Mouse (Mus musculus) midbrain, embryonic 15.5 days (tissue): ENCODE measurements around the gene Scarb2. TPM values are rescaled to one million over a fixed set of nuclear protein-coding genes. Genes with fewer than 3 reads are reported as not detected.

Experiments
- ATAC-seq: fragments of 200-750 bp; cut with Nextera tagmentation; replicated peaks from 2 replicates; pipeline ENCODE4 v1.8.0; 2017; ENCODE audit warnings: moderate TSS enrichment
- H3K27ac ChIP-seq: fragments of 300-500 bp; sonication (generic); 2 replicates; pipeline ENCODE4 v1.5.1; 2015; ENCODE audit warnings: mild to moderate bottlenecking, inconsistent platforms
- H3K27me3 ChIP-seq: fragments of 300-500 bp; sonication (generic); replicated peaks from 2 replicates; pipeline ENCODE4 v1.6.1; 2015; ENCODE audit warnings: inconsistent platforms
- H3K36me3 ChIP-seq: fragments of 300-500 bp; sonication (generic); replicated peaks from 2 replicates; pipeline ENCODE4 v1.6.1; 2015; ENCODE audit warnings: inconsistent platforms
- H3K4me1 ChIP-seq: fragments of 300-500 bp; sonication (generic); 2 replicates; pipeline ENCODE4 v1.6.1; 2015; ENCODE audit warnings: inconsistent platforms
- H3K4me2 ChIP-seq: fragments of 300-500 bp; sonication (generic); 2 replicates; pipeline ENCODE4 v1.6.1; 2015; ENCODE audit warnings: inconsistent platforms, mild to moderate bottlenecking, moderate library complexity
- H3K4me3 ChIP-seq: fragments of 300-500 bp; sonication (generic); 2 replicates; pipeline ENCODE4 v1.5.1; 2015; ENCODE audit warnings: mild to moderate bottlenecking, inconsistent platforms
- H3K9ac ChIP-seq: fragments of 300-500 bp; sonication (generic); 2 replicates; pipeline ENCODE4 v1.6.1; 2015; ENCODE audit warnings: mild to moderate bottlenecking, inconsistent platforms
- H3K9me3 ChIP-seq: fragments of 300-500 bp; sonication (generic); 2 replicates; pipeline ENCODE4 v1.6.1; 2016; ENCODE audit warnings: inconsistent platforms
- WGBS: fragments of 180-500 bp; shearing (Covaris S2); methylation state at CpG from one replicate; pipeline ENCODE4 v1.1.7; 2015; ENCODE audit warnings: mixed read lengths; 5-methylcytosine and 5-hydroxymethylcytosine counted together
- polyA plus RNA-seq: library from polyadenylated mRNA; unstranded; fragments of >200 nt; fragmentation: Nextera tagmentation; extraction: Ambion mirVana; gene quantifications from 2 replicates; pipeline ENCODE4 v1.2.1, GENCODE M21; 2015

The Scarb2 gene
- polyA plus RNA-seq, 1 experiment from 2014 or later: 24.4 TPM

- Histone ChIP-seq H3K4me3 (no peak overlapping the region), H3K36me3 (peaks cover 1% of the 10 kb centered on the region; the same call in 1 of the 2 replicates), H3K27me3 (no peaks in the 10 kb centered on the region), H3K4me2 (no peak overlapping the region), H3K9ac (no peak overlapping the region), H3K9me3 (no peaks in the 10 kb centered on the region), H3K4me1 (peaks cover 4% of the 10 kb centered on the region; the same call in 1 of the 2 replicates), H3K27ac (no peak overlapping the region)
- no peak for ATAC-seq
- WGBS: 65% methylated on average over 4 of the region's 4 CpGs
Observed at GRCm38 (mm10) chr5:92489503-92489902, 17.1 kb downstream of the Scarb2 start.

GRCm38 (mm10) chr5:92488961-92489360, 17.7 kb downstream of the Scarb2 start:
- Histone ChIP-seq H3K9me3 (no peaks in the 10 kb centered on the region), H3K9ac (no peak overlapping the region), H3K27ac (no peak overlapping the region), H3K4me1 (peaks cover 4% of the 10 kb centered on the region; the same call in 1 of the 2 replicates), H3K27me3 (no peaks in the 10 kb centered on the region), H3K4me3 (no peak overlapping the region), H3K36me3 (peaks cover 7% of the 10 kb centered on the region), H3K4me2 (no peak overlapping the region)
- 78% methylated on average over 7 of the region's 7 CpGs for WGBS
- ATAC-seq: no peak

- Histone ChIP-seq H3K27me3 (no peaks in the 10 kb centered on the region), H3K4me1 (no peaks in the 10 kb centered on the region; the same call in 1 of the 2 replicates), H3K36me3 (peaks cover 11% of the 10 kb centered on the region), H3K9me3 (no peaks in the 10 kb centered on the region), H3K4me2 (no peak overlapping the region), H3K27ac (no peak overlapping the region), H3K9ac (no peak overlapping the region), H3K4me3 (no peak overlapping the region)
- ATAC-seq: no peak
- WGBS: 82% methylated on average over 3 of the region's 3 CpGs
Observed at GRCm38 (mm10) chr5:92488408-92488807, 18.2 kb downstream of the Scarb2 start.

- no peak overlapping the region for H3K4me2 ChIP-seq
- ATAC-seq: no peak
- H3K36me3 ChIP-seq: peaks cover 19% of the 10 kb centered on the region
- H3K27me3 ChIP-seq: no peaks in the 10 kb centered on the region
- no peak overlapping the region for H3K27ac ChIP-seq
- no peak overlapping the region for H3K4me3 ChIP-seq
- no peaks in the 10 kb centered on the region; the same call in 1 of the 2 replicates for H3K4me1 ChIP-seq
- no peak overlapping the region for H3K9ac ChIP-seq
- 94% methylated on average over 3 of the region's 3 CpGs for WGBS
- no peaks in the 10 kb centered on the region for H3K9me3 ChIP-seq
Observed at GRCm38 (mm10) chr5:92486758-92487157, 19.9 kb downstream of the Scarb2 start.

GRCm38 (mm10) chr5:92484880-92485279, 21.8 kb downstream of the Scarb2 start:
- Histone ChIP-seq H3K9ac (no peak overlapping the region), H3K9me3 (no peaks in the 10 kb centered on the region), H3K27me3 (no peaks in the 10 kb centered on the region), H3K27ac (no peak overlapping the region), H3K4me3 (no peak overlapping the region), H3K4me1 (no peaks in the 10 kb centered on the region; the same call in 1 of the 2 replicates), H3K4me2 (no peak overlapping the region), H3K36me3 (peaks cover 19% of the 10 kb centered on the region)
- 70% methylated on average over 7 of the region's 7 CpGs for WGBS
- no peak for ATAC-seq

- Histone ChIP-seq H3K4me3 (no peak overlapping the region), H3K27me3 (no peaks in the 10 kb centered on the region), H3K4me1 (no peaks in the 10 kb centered on the region), H3K4me2 (no peak overlapping the region), H3K36me3 (no peaks in the 10 kb centered on the region), H3K27ac (no peak overlapping the region), H3K9ac (no peak overlapping the region), H3K9me3 (no peaks in the 10 kb centered on the region)
- no peak for ATAC-seq
- 84% methylated on average over 5 of the region's 5 CpGs for WGBS
Observed at GRCm38 (mm10) chr5:92472863-92473262, 33.8 kb downstream of the Scarb2 start.

GRCm38 (mm10) chr5:92471531-92471930, 35.1 kb downstream of the Scarb2 start:
- H3K27ac ChIP-seq: no peak overlapping the region
- no peak for ATAC-seq
- WGBS: 94% methylated on average over 4 of the region's 4 CpGs

GRCm38 (mm10) chr5:92469201-92470130, 37.2 kb downstream of the Scarb2 start:
- H3K9me3 ChIP-seq: no peaks in the 10 kb centered on the region
- no peak overlapping the region for H3K27ac ChIP-seq
- H3K4me3 ChIP-seq: no peak overlapping the region
- ATAC-seq: no peak
- H3K36me3 ChIP-seq: no peaks in the 10 kb centered on the region
- H3K4me2 ChIP-seq: no peak overlapping the region
- H3K9ac ChIP-seq: no peak overlapping the region
- no peaks in the 10 kb centered on the region for H3K27me3 ChIP-seq
- H3K4me1 ChIP-seq: no peaks in the 10 kb centered on the region
- WGBS: 93% methylated on average over 18 of the region's 18 CpGs

More at GRCm38 (mm10) chr5:92471531-92471930, 35.1 kb downstream of the Scarb2 start:
- no peaks in the 10 kb centered on the region for H3K36me3 ChIP-seq
- no peak overlapping the region for H3K4me2 ChIP-seq
- H3K4me1 ChIP-seq: no peaks in the 10 kb centered on the region
- H3K27me3 ChIP-seq: no peaks in the 10 kb centered on the region
- no peak overlapping the region for H3K9ac ChIP-seq
- H3K4me3 ChIP-seq: no peak overlapping the region
- no peaks in the 10 kb centered on the region for H3K9me3 ChIP-seq

GRCm38 (mm10) chr5:92468234-92468633, 38.4 kb downstream of the Scarb2 start:
- no peaks in the 10 kb centered on the region for H3K9me3 ChIP-seq
- no peak overlapping the region for H3K4me3 ChIP-seq
- no peaks in the 10 kb centered on the region for H3K36me3 ChIP-seq
- ATAC-seq: no peak
- no peaks in the 10 kb centered on the region for H3K27me3 ChIP-seq
- 98% methylated on average over 6 of the region's 6 CpGs for WGBS
- H3K4me2 ChIP-seq: no peak overlapping the region
- no peak overlapping the region for H3K27ac ChIP-seq
- no peak overlapping the region for H3K9ac ChIP-seq
- H3K4me1 ChIP-seq: no peaks in the 10 kb centered on the region

- no peak for ATAC-seq
- Histone ChIP-seq H3K27me3 (no peaks in the 10 kb centered on the region), H3K9ac (no peak overlapping the region), H3K4me1 (no peaks in the 10 kb centered on the region), H3K27ac (no peak overlapping the region), H3K4me2 (no peak overlapping the region), H3K36me3 (no peaks in the 10 kb centered on the region), H3K9me3 (no peaks in the 10 kb centered on the region), H3K4me3 (no peak overlapping the region)
- 87% methylated on average over 8 of the region's 8 CpGs for WGBS
Observed at GRCm38 (mm10) chr5:92467102-92467766, 39.4 kb downstream of the Scarb2 start.

GRCm38 (mm10) chr5:92465511-92465910, 41.1 kb downstream of the Scarb2 start:
- Histone ChIP-seq H3K36me3 (peaks cover 3% of the 10 kb centered on the region; the same call in 1 of the 2 replicates), H3K9ac (no peak overlapping the region), H3K27me3 (no peaks in the 10 kb centered on the region), H3K9me3 (no peaks in the 10 kb centered on the region), H3K27ac (no peak overlapping the region), H3K4me1 (no peaks in the 10 kb centered on the region), H3K4me2 (no peak overlapping the region), H3K4me3 (no peak overlapping the region)
- ATAC-seq: no peak
- 90% methylated on average over 5 of the region's 5 CpGs for WGBS

GRCm38 (mm10) chr5:92461321-92461720, 45.3 kb downstream of the Scarb2 start:
- ATAC-seq: 0 out of 2 replicates have a peak, but pooled peaks have one; percentile 45
- peaks cover 9% of the 10 kb centered on the region; the same call in 1 of the 2 replicates for H3K36me3 ChIP-seq
- no peak overlapping the region for H3K4me2 ChIP-seq
- WGBS: 16% methylated on average over 5 of the region's 5 CpGs
- no peaks in the 10 kb centered on the region for H3K27me3 ChIP-seq
- no peak overlapping the region for H3K27ac ChIP-seq
- no peaks in the 10 kb centered on the region for H3K9me3 ChIP-seq
- no peak overlapping the region for H3K4me3 ChIP-seq
- H3K9ac ChIP-seq: no peak overlapping the region
- no peaks in the 10 kb centered on the region for H3K4me1 ChIP-seq
